Comparison of ENCODE assay signal across 9 mouse cellular contexts in genomic region chr3:30696346-30696745, GRCm38 (mm10). TPM values are rescaled to one million over a fixed set of nuclear protein-coding genes. Genes with fewer than 3 reads are reported as not detected.
DNase-seq lines count a peak whose midpoint lies in the region; ATAC-seq and TF ChIP-seq lines count a peak whose summit lies in the region.
"Had no signal": no experiment of that assay in that cellular context is flagged by ENCODE, and none has a peak within 500 bp of the region (broad histone marks: within the 10 kb centered on the region; RNA-seq: fewer than 3 reads in every experiment).

No protein-coding gene starts in this region.

- H3K9ac ChIP-seq in forebrain, postnatal 0 days, result no peak overlapping the region
- H3K9ac ChIP-seq in neural tube, embryonic 12.5 days, result no peak overlapping the region

- no peak overlapping the region for H3K27ac ChIP-seq in forebrain, postnatal 0 days (ENCODE audit: low read depth, low read length)
- no peak overlapping the region for H3K27ac ChIP-seq in neural tube, embryonic 12.5 days

- TF ChIP-seq CTCF in forebrain, postnatal 0 days (IDR thresholded peaks at IDR 0.05; ENCODE audit: low read depth), result peak; percentile 88

- WGBS in forebrain, postnatal 0 days, result 13% methylated on average over 2 of the region's 2 CpGs
- 19% methylated on average over 2 of the region's 2 CpGs for WGBS in neural tube, embryonic 12.5 days

- no peaks in the 10 kb centered on the region for H3K36me3 ChIP-seq in forebrain, postnatal 0 days (ENCODE audit: insufficient read depth)
- H3K36me3 ChIP-seq in neural tube, embryonic 12.5 days, result no peaks in the 10 kb centered on the region

- H3K4me2 ChIP-seq in forebrain, postnatal 0 days (ENCODE audit: low read depth), result no peak overlapping the region
- no peak overlapping the region for H3K4me2 ChIP-seq in neural tube, embryonic 12.5 days (replicated peaks)

- no peaks in the 10 kb centered on the region for H3K4me1 ChIP-seq in forebrain, postnatal 0 days (ENCODE audit: insufficient read depth)
- no peaks in the 10 kb centered on the region for H3K4me1 ChIP-seq in neural tube, embryonic 12.5 days

- no peaks in the 10 kb centered on the region for H3K9me3 ChIP-seq in forebrain, postnatal 0 days (ENCODE audit: low read length)
- H3K9me3 ChIP-seq in neural tube, embryonic 12.5 days, result no peaks in the 10 kb centered on the region

- DNase-seq in urinary bladder, adult 18-20 months (ENCODE audit: low spot score in 2 of 2), result peak; percentile 6 to 26
- no peak for DNase-seq in urinary bladder, postnatal 10 days (ENCODE audit: low spot score)
- DNase-seq in cerebellum, adult 11-12 months, result peak; percentile 4
- peak; percentile 66 for DNase-seq in forebrain, postnatal 0 days
- DNase-seq in kidney, adult 18-20 months, result peak; percentile 84
- peak; percentile 48 to 66 for DNase-seq in left cerebral cortex, postnatal 25 days (ENCODE audit: low spot score in 2 of 2)
- no peak for DNase-seq in thymus, postnatal 10 days (ENCODE audit: low spot score in 2 of 2)

- H3K27me3 ChIP-seq in forebrain, postnatal 0 days (ENCODE audit: insufficient read depth, low read length), result no peaks in the 10 kb centered on the region
- H3K27me3 ChIP-seq in neural tube, embryonic 12.5 days (replicated peaks), result no peaks in the 10 kb centered on the region

- ATAC-seq in forebrain, postnatal 0 days, result peak; percentile 67; the same call in 1 of the 2 replicates
- 0 out of 2 replicates have a peak, but pooled peaks have one; percentile 17 for ATAC-seq in neural tube, embryonic 12.5 days (ENCODE audit: low FRiP score, low read depth)

- no peak overlapping the region for H3K4me3 ChIP-seq in forebrain, postnatal 0 days (ENCODE audit: low read depth, low read length)
- H3K4me3 ChIP-seq in neural tube, embryonic 12.5 days, result no peak overlapping the region

- intact Hi-C loops in left cerebral cortex, postnatal 25 days (cut with DNase I), result loop anchor here (2.0 kb wide), 1 partner anchor 96 kb away; the partner anchor contains the start of gene Sec62

RNA-seq across cellular contexts. Expression of gene Lrrc31, which starts 3.3 kb away (rescaled TPM):
- total RNA-seq in forebrain, postnatal 0 days (2014; rRNA removed), result not detected in 2 replicates
- polyA plus RNA-seq in forebrain, postnatal 0 days (2015; fragmentation: Nextera tagmentation; extraction: Ambion mirVana), result not detected in 2 replicates
- total RNA-seq in left cerebral cortex, postnatal 25 days (2021), result not detected
- not detected in 2 replicates for polyA plus RNA-seq in neural tube, embryonic 12.5 days (2016; fragmentation: Nextera tagmentation; extraction: Ambion mirVana)

RNA-seq across cellular contexts. Expression of gene Lrrc34, which starts 48.7 kb away (rescaled TPM):
- total RNA-seq in forebrain, postnatal 0 days (2014; rRNA removed), result 1.7 and 2.1 TPM in 2 replicates
- polyA plus RNA-seq in forebrain, postnatal 0 days (2015; fragmentation: Nextera tagmentation; extraction: Ambion mirVana), result 1.6 and 1.7 TPM in 2 replicates
- total RNA-seq in left cerebral cortex, postnatal 25 days (2021), result under 1 TPM in 1 of 2 experiments, not detected in 1; 0.16 TPM
- 0.92 and 1.6 TPM in 2 replicates for polyA plus RNA-seq in neural tube, embryonic 12.5 days (2016; fragmentation: Nextera tagmentation; extraction: Ambion mirVana)
- polyA plus RNA-seq: small intestine, adult 2 months had no signal

RNA-seq across cellular contexts. Expression of gene Samd7, which starts 49.7 kb away (rescaled TPM):
- 0.33 and 0.38 TPM in 2 replicates for total RNA-seq in forebrain, postnatal 0 days (2014; rRNA removed)
- polyA plus RNA-seq in forebrain, postnatal 0 days (2015; fragmentation: Nextera tagmentation; extraction: Ambion mirVana), result 0.04 and 0.11 TPM in 2 replicates
- total RNA-seq in left cerebral cortex, postnatal 25 days (2021), result not detected
- not detected in 2 replicates for polyA plus RNA-seq in neural tube, embryonic 12.5 days (2016; fragmentation: Nextera tagmentation; extraction: Ambion mirVana)
- polyA plus RNA-seq: small intestine, adult 2 months had no signal

RNA-seq across cellular contexts. Expression of gene Lrriq4, which starts 52.0 kb away (rescaled TPM):
- total RNA-seq in forebrain, postnatal 0 days (2014; rRNA removed), result not detected in 2 replicates
- polyA plus RNA-seq in forebrain, postnatal 0 days (2015; fragmentation: Nextera tagmentation; extraction: Ambion mirVana), result not detected in 2 replicates
- not detected for total RNA-seq in left cerebral cortex, postnatal 25 days (2021)
- not detected in 2 replicates for polyA plus RNA-seq in neural tube, embryonic 12.5 days (2016; fragmentation: Nextera tagmentation; extraction: Ambion mirVana)
- polyA plus RNA-seq: small intestine, adult 2 months had no signal

Comparison
In these comparisons a context has a peak if more than half of its experiments do, and no peak if none do; other contexts are left out.
1. DNase-seq: peak in urinary bladder, adult 18-20 months (2 of 2), cerebellum, adult 11-12 months (single experiment), forebrain, postnatal 0 days (single experiment), kidney, adult 18-20 months (single experiment) and left cerebral cortex, postnatal 25 days (2 of 2); none in urinary bladder, postnatal 10 days (single experiment) and thymus, postnatal 10 days (0 of 2).